Mouse (Mus musculus) spleen, adult 2 months (tissue): ENCODE results near the gene Rnf38.

ENCODE experiments used
- CTCF ChIP-seq: fragments of 200-500 bp; IDR thresholded peaks from 2 replicates; pipeline ENCODE4 v1.5.1; 2011; ENCODE audit warnings: mild to moderate bottlenecking, inconsistent platforms; ENCODE audit not compliant: insufficient read depth, insufficient read length, insufficient replicate concordance; ENCODE audit errors: extremely low read depth
- POLR2A ChIP-seq: fragments of 200-500 bp; IDR thresholded peaks from 2 replicates; pipeline ENCODE4 v1.6.1; 2011; ENCODE audit warnings: low read depth, low read length, inconsistent platforms

- TF ChIP-seq POLR2A (no peak), CTCF (no peak)
Measured at GRCm38 (mm10) chr4:44164621-44165020, 69.0 kb downstream of the Rnf38 start.
